Mouse (Mus musculus) ES-E14 (cell line): Measurements from ENCODE around the gene Fsd2. TPM values are rescaled to one million over a fixed set of nuclear protein-coding genes. Genes with fewer than 3 reads are reported as not detected.

Source experiments
- DNase-seq: peaks from one replicate; pipeline ENCODE4 v3.0.0-alpha.2; 2013; ENCODE audit warnings: low read depth, low spot score
- H3K27ac ChIP-seq: 2 replicates; pipeline ENCODE4 v1.5.1; 2012; ENCODE audit warnings: low read depth, mild to moderate bottlenecking, low read length, moderate library complexity, mixed read lengths; ENCODE audit not compliant: poor library complexity, insufficient read depth, severe bottlenecking
- H3K36me3 ChIP-seq: 2 replicates; pipeline ENCODE4 v1.6.1; 2012; ENCODE audit warnings: mild to moderate bottlenecking, low read length, moderate library complexity, mixed read lengths; ENCODE audit not compliant: control insufficient read depth, poor library complexity, insufficient read depth, severe bottlenecking
- H3K4me1 ChIP-seq, 2 experiments: fragments of 150-350 bp in 1 of 2; sonication (generic) in 1 of 2; 2 replicates each; pipeline ENCODE4 v1.6.1; 2012; ENCODE audit warnings: low read length in 2 of 2, mild to moderate bottlenecking in 1 of 2, mixed read lengths in 1 of 2; ENCODE audit not compliant: control insufficient read depth in 2 of 2, insufficient read depth in 2 of 2, poor library complexity in 1 of 2
- H3K4me3 ChIP-seq, 2 experiments: fragments of 150-350 bp in 1 of 2; sonication (generic) in 1 of 2; 2 replicates each; pipeline ENCODE4 v1.5.1; 2012; ENCODE audit warnings: low read length in 2 of 2, low read depth in 1 of 2, mild to moderate bottlenecking in 1 of 2, mixed read lengths in 1 of 2; ENCODE audit not compliant: insufficient read depth in 1 of 2, poor library complexity in 1 of 2, severe bottlenecking in 1 of 2
- H3K9ac ChIP-seq: 2 replicates; pipeline ENCODE4 v1.6.1; 2012; ENCODE audit warnings: low read depth, mild to moderate bottlenecking, low read length, mixed read lengths; ENCODE audit not compliant: poor library complexity, insufficient read depth, severe bottlenecking
- H3K9me3 ChIP-seq: fragments of 150-350 bp; sonication (generic); 2 replicates; pipeline ENCODE4 v1.6.1; 2012; ENCODE audit warnings: low read depth, mild to moderate bottlenecking, low read length; ENCODE audit not compliant: control insufficient read depth, insufficient read depth
- CHD2 ChIP-seq: IDR thresholded peaks from 2 replicates; pipeline ENCODE4 v1.6.1; 2014; ENCODE audit warnings: mild to moderate bottlenecking, low read depth, low read length, inconsistent platforms
- HCFC1 ChIP-seq: IDR thresholded peaks from 2 replicates; pipeline ENCODE4 v1.6.1; 2012; ENCODE audit warnings: low read length, inconsistent platforms, borderline replicate concordance; ENCODE audit not compliant: insufficient read depth
- MAFK ChIP-seq: IDR thresholded peaks from 2 replicates; pipeline ENCODE4 v1.6.1; 2014; ENCODE audit warnings: mild to moderate bottlenecking, low read depth, low read length, inconsistent platforms; ENCODE audit not compliant: insufficient read depth
- ZC3H11A ChIP-seq: IDR thresholded peaks from 2 replicates; pipeline ENCODE4 v1.6.1; 2012; ENCODE audit warnings: low read depth, mild to moderate bottlenecking, inconsistent platforms, low read length, borderline replicate concordance
- ZNF384 ChIP-seq: IDR thresholded peaks from 2 replicates; pipeline ENCODE4 v1.6.1; 2012; ENCODE audit warnings: low read depth, low read length, inconsistent platforms
- in situ Hi-C, 2 experiments: fragments of 600-800 bp; cut with MboI; formaldehyde crosslinking; loops; one replicate each; pipeline ENCODE4 v1.15.1; 2025; ENCODE audit warnings: low sequenced_read_pairs in 2 of 2, inconsistent platforms in 1 of 2; ENCODE audit not compliant: unreplicated experiment in 2 of 2
- total RNA-seq: library from RNA; depleted of rRNA; stranded (reverse); fragments of 300-350 nt; gene quantifications from 2 replicates; pipeline ENCODE4 v1.2.3, GENCODE M21; 2012

Gene Fsd2
- total RNA-seq, 1 experiment, result 0.09 TPM

GRCm38 (mm10) chr7:81523008-81523662, 43.6 kb downstream of the Fsd2 start:
- Histone ChIP-seq H3K9me3 (no peaks in the 10 kb centered on the region), H3K9ac (peak overlapping the region; percentile 86), H3K4me3 (peak overlapping the region; percentile 84 to 85), H3K36me3 (no peaks in the 10 kb centered on the region; the same call in 1 of the 2 replicates), H3K27ac (peak overlapping the region; percentile 62), H3K4me1 (peaks cover 0 to 2% of the 10 kb centered on the region in 2 experiments; a peak in 1 of 4 replicates)
- peak; percentile 92 for DNase-seq
- TF ChIP-seq MAFK (no peak), ZNF384 (no peak), ZC3H11A (no peak), CHD2 (no peak), HCFC1 (no peak; the same call in 1 of the 2 replicates)
- in situ Hi-C loops, result no loop called here

DNA sequence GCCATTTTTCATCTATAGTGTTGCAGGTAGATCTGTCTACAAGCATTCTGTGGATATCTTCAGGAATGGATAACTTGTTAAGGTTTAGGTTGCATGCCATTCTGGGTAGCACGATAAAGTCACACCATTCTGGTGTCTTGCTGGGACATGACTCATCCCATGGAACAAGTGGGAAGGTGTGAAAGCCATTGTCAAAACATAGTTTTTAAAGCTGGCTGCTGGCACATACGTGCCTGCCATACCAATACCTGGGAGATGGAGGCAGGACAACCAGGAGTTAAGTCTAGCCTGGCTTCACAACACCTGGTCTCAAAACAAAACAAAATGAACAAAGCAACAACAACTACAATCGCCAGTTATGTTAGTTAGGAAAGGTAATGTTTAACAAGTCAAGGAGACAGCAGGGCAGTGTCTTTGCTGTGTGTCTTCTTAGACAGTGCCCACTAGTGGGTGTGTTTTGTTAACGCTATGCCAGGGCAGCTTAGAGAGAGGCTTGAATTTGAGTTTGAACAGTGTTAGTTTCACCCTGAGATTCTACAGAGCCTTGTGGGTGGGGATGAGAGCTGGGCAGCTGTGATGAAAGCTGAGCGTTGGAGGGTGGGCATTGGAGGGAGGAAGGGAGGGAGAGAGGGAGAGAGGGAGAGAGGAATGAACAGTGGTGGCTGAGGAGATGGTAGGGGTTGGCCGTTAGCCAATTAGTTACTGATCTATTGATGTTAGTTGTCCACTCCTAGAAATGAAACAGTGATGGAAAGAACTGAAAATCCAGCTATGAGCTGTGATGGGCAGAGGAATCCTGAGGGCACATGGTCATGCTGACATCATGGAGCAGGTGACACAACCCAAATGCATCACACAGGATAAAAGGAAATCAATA, 50.4 kb downstream of the Fsd2 start:
- no peak for DNase-seq
- Histone ChIP-seq H3K9me3 (no peaks in the 10 kb centered on the region), H3K9ac (no peak overlapping the region), H3K27ac (no peak overlapping the region), H3K36me3 (no peaks in the 10 kb centered on the region), H3K4me3 (no peak overlapping the region), H3K4me1 (peaks cover 2% of the 10 kb centered on the region in 2 experiments)
- TF ChIP-seq ZNF384, result no peak
- no peak for TF ChIP-seq ZC3H11A
- TF ChIP-seq HCFC1, result no peak
- TF ChIP-seq MAFK, result no peak
- TF ChIP-seq CHD2, result no peak
- in situ Hi-C loops, result no loop called here

GRCm38 (mm10) chr7:81514906-81515590, 51.7 kb downstream of the Fsd2 start:
- no peak overlapping the region for H3K27ac ChIP-seq
- 0 out of 4 replicates have a peak overlapping the region, but pooled peaks of 1 of the 2 experiments have one; percentile 26 for H3K4me3 ChIP-seq
- TF ChIP-seq ZC3H11A (no peak), MAFK (no peak), HCFC1 (no peak), CHD2 (no peak), ZNF384 (no peak)
- peak; percentile 39 for DNase-seq
- H3K9ac ChIP-seq, result no peak overlapping the region
- in situ Hi-C loops, result no loop called here
- no peaks in the 10 kb centered on the region for H3K9me3 ChIP-seq
- peaks cover 2% of the 10 kb centered on the region in 2 experiments for H3K4me1 ChIP-seq
- H3K36me3 ChIP-seq, result no peaks in the 10 kb centered on the region

- no peaks in the 10 kb centered on the region for H3K36me3 ChIP-seq
- in situ Hi-C loops, result no loop called here
- H3K27ac ChIP-seq, result no peak overlapping the region
- H3K4me3 ChIP-seq, result no peak overlapping the region
- no peak for DNase-seq
- H3K4me1 ChIP-seq, result peaks cover 0 to 17% of the 10 kb centered on the region in 2 experiments; a peak in 3 of 4 replicates
- no peaks in the 10 kb centered on the region for H3K9me3 ChIP-seq
- no peak for TF ChIP-seq MAFK
- TF ChIP-seq ZNF384, result no peak
- no peak for TF ChIP-seq HCFC1
- no peak for TF ChIP-seq CHD2
- TF ChIP-seq ZC3H11A, result no peak
- no peak overlapping the region for H3K9ac ChIP-seq
Observed at GRCm38 (mm10) chr7:81501050-81501449, 65.7 kb downstream of the Fsd2 start.
